Mouse (Mus musculus) intestine, postnatal 0 days (tissue): Measurements from ENCODE around the gene Paqr6. TPM values are rescaled to one million over a fixed set of nuclear protein-coding genes. Genes with fewer than 3 reads are reported as not detected.
"Not testable (repeated sequence)": the region's sequence is repeated elsewhere in the genome, so short reads cannot be mapped to it uniquely, and the experiment has no call there.

Source experiments
- ATAC-seq: fragments of 200-750 bp; cut with Nextera tagmentation; 2 replicates; pipeline ENCODE4 v1.8.0; 2017; ENCODE audit warnings: mild to moderate bottlenecking, moderate TSS enrichment, moderate library complexity
- H3K27ac ChIP-seq: fragments of 300-500 bp; sonication (generic); 2 replicates; pipeline ENCODE4 v1.5.1; 2014; ENCODE audit warnings: mild to moderate bottlenecking, low read depth, low read length, moderate library complexity
- H3K27me3 ChIP-seq: fragments of 300-500 bp; sonication (generic); replicated peaks from 2 replicates; pipeline ENCODE4 v1.6.1; 2014; ENCODE audit warnings: low read length, mixed read lengths; ENCODE audit not compliant: control insufficient read depth, insufficient read depth
- H3K36me3 ChIP-seq: fragments of 300-500 bp; sonication (generic); 2 replicates; pipeline ENCODE4 v1.6.1; 2014; ENCODE audit warnings: mild to moderate bottlenecking, moderate library complexity; ENCODE audit not compliant: control insufficient read depth, insufficient read depth
- H3K4me1 ChIP-seq: fragments of 300-500 bp; sonication (generic); replicated peaks from 2 replicates; pipeline ENCODE4 v1.6.1; 2014; ENCODE audit warnings: antibody characterized with exemption, low read length, mixed read lengths; ENCODE audit not compliant: control insufficient read depth, insufficient read depth
- H3K4me2 ChIP-seq: fragments of 300-500 bp; sonication (generic); replicated peaks from 2 replicates; pipeline ENCODE4 v1.6.1; 2014; ENCODE audit warnings: low read depth, mild to moderate bottlenecking, moderate library complexity
- H3K4me3 ChIP-seq: fragments of 300-500 bp; sonication (generic); 2 replicates; pipeline ENCODE4 v1.5.1; 2014; ENCODE audit warnings: low read depth, low read length
- H3K9ac ChIP-seq: fragments of 300-500 bp; sonication (generic); 2 replicates; pipeline ENCODE4 v1.6.1; 2014; ENCODE audit warnings: mild to moderate bottlenecking, low read depth, low read length
- H3K9me3 ChIP-seq: fragments of 300-500 bp; sonication (generic); 2 replicates; pipeline ENCODE4 v1.6.1; 2016; ENCODE audit warnings: mixed run types; ENCODE audit not compliant: control insufficient read depth
- CTCF ChIP-seq: sonication (generic); IDR thresholded peaks from 2 replicates; pipeline ENCODE4 v1.5.1; 2016; ENCODE audit warnings: low read depth, mild to moderate bottlenecking, control low read depth, antibody characterized with exemption, moderate library complexity
- WGBS: fragments of 180-500 bp; shearing (Covaris S2); extraction: QIAGEN DNeasy Blood & Tissue Kit; methylation state at CpG from one replicate; pipeline ENCODE4 v1.1.7; 2014; 5-methylcytosine and 5-hydroxymethylcytosine counted together
- polyA plus RNA-seq: library from polyadenylated mRNA; unstranded; fragments of >200 nt; fragmentation: Nextera tagmentation; extraction: Ambion mirVana; gene quantifications from 2 replicates; pipeline ENCODE4 v1.2.1, GENCODE M21; 2015

The Paqr6 gene
- polyA plus RNA-seq, 1 experiment from 2014 or later = 2.3 TPM

DNA sequence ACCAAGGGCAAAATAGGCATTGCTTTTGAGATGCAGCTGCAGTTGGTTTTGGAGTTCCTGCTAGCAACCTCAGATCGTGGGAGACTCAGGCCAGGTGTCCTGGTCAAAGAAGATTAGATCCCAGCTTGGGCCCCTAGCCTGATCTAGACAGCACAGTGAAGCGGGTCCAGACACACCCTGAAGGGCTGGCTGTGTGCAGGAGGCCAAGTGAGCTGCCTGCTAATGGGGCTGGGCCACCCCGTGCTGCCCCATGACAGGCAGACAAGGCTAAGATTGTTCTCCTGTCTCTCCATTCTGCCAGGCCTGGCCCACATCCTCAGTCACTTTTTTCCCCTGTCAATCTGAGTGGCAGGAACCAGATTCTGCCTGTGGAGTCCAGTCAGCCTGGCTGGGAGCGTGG, 684 bp upstream of the Paqr6 start:
- H3K27ac ChIP-seq = no peak overlapping the region
- 0 out of 2 replicates have a peak, but pooled peaks have one; percentile 31 for ATAC-seq

DNA sequence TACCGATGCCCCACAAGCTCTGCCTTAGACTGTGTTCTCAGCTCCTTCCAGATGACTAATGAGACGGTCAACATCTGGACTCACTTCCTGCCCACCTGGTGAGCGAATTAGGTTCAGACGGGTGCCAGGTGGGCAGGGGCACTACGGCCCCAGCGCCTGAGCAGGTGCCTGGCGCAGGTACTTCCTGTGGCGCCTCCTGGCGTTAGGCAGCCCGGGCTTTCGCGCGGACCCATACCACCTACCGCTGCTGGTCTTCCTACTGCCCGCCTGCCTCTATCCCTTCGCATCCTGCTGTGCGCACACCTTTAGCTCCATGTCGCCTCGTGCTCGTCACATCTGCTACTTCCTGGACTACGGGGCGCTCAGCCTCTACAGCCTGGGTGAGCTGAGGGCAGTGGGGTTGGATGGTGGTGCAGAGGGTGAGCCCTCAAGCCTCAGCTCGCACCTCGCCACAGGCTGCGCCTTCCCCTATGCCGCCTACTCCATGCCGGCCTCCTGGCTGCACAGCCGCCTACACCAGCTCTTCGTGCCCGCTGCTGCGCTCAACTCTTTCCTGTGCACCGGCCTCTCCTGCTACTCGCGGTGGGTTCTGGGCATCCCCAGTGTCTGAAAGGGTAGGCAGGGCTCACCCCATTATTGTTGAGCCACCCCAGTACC, 1.4 kb downstream of the Paqr6 start:
- 51% methylated on average over 34 of the region's 34 CpGs for WGBS
- no peak overlapping the region for H3K9ac ChIP-seq
- H3K4me1 ChIP-seq = no peaks in the 10 kb centered on the region
- H3K36me3 ChIP-seq = peaks cover 18% of the 10 kb centered on the region
- peaks cover 21% of the 10 kb centered on the region for H3K27me3 ChIP-seq
- no peak overlapping the region for H3K4me3 ChIP-seq
- H3K4me2 ChIP-seq = no peak overlapping the region
- no peak overlapping the region for H3K27ac ChIP-seq
- TF ChIP-seq CTCF = peak; percentile 12; the same call in 1 of the 2 replicates
- no peak for ATAC-seq
- H3K9me3 ChIP-seq = 0 out of 2 replicates have a peak, but pooled peaks cover 5% of the 10 kb centered on the region

More for the DNA sequence above, 684 bp upstream of the Paqr6 start:
- no peak for TF ChIP-seq CTCF
- Histone ChIP-seq H3K27me3 (peaks cover 21% of the 10 kb centered on the region), H3K4me3 (no peak overlapping the region), H3K9ac (no peak overlapping the region), H3K4me1 (no peaks in the 10 kb centered on the region), H3K36me3 (peaks cover 40% of the 10 kb centered on the region), H3K4me2 (no peak overlapping the region), H3K9me3 (no peaks in the 10 kb centered on the region)
- WGBS = 30% methylated on average over 4 of the region's 4 CpGs

DNA sequence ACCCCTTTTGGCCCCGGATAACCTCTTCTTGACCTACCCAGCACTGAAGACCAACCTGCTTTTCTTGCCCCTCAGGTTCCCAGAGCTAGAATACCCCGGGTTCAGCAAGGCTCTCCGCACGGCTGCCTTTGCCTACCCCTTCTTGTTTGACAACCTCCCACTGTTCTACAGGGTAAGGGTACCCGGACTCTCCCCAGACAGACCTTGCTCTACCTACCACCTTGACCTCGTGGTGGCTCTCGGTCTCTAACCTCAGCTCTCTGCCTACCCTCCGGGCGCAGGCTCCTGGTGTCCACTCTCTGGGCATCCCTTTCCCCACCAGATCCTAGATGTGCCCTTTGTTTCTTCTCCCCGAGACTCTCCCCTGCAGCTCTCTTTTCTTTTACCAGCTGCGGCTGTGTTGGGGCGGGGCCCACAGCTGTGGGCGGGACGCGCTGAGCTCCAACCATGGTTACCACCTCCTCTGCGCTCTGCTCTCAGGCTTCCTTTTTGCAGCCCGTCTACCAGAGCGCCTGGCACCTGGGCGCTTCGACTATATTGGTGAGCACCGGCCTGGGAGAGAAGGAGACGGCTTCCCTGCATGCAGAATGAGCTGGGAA, 2.5 kb downstream of the Paqr6 start:
- H3K4me3 ChIP-seq, H3K27ac ChIP-seq, H3K4me1 ChIP-seq, H3K9ac ChIP-seq, H3K9me3 ChIP-seq, H3K36me3 ChIP-seq: not testable (repeated sequence)
- Histone ChIP-seq H3K4me2 (peak overlapping the region; percentile 48), H3K27me3 (peaks cover 21% of the 10 kb centered on the region)
- peak; percentile 56 for ATAC-seq
- 6% methylated on average over 19 of the region's 22 CpGs for WGBS

DNA sequence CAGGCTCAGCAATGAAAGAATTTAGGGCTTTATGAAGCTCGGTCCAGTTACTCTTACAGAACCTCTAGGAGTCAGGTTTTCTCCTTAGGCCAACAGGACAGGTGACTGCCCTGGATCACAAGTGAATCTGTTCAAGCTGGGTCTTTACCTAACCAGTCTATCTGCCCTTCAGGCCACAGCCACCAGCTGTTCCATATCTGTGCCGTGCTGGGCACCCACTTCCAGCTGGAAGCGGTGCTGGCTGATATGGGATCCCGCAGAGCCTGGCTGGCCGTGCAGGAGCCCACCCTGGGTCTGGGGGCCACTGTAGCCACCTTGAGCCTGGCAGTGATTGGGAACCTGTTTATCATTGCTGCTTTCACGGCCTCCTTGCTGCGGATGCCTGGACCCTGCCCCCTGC, 3.1 kb downstream of the Paqr6 start:
- not testable (repeated sequence) for H3K4me3 ChIP-seq, H3K9ac ChIP-seq, H3K4me1 ChIP-seq, H3K27ac ChIP-seq, ATAC-seq, H3K36me3 ChIP-seq, H3K9me3 ChIP-seq
- peaks cover 21% of the 10 kb centered on the region for H3K27me3 ChIP-seq
- H3K4me2 ChIP-seq = peak overlapping the region; percentile 48; the same call in 1 of the 2 replicates
- 42% methylated on average over 3 of the region's 7 CpGs for whole genome bisulfite sequencing

DNA sequence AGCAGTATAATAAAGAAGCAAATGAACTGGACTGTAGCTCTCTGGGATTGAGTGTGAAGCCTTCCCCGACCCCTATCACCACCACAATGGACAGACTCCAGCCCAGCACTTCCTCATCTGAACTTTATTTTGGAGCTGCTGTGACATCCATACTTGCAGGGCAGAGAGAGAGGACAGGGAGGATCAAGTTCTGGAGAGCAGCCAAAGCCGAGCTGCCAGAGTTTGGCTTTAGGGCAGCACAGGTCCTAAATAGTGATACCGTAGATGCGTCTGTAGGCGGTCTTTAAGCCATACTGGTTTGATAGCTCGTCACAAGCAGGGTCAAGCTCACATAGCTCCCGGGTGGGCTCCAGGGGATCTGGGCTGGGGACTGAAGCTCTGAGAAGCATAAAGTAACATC, 4.1 kb downstream of the Paqr6 start:
- 87% methylated on average over 7 of the region's 7 CpGs for WGBS
- H3K4me1 ChIP-seq, H3K36me3 ChIP-seq, H3K9ac ChIP-seq, H3K4me3 ChIP-seq, H3K9me3 ChIP-seq, ATAC-seq, H3K4me2 ChIP-seq, H3K27ac ChIP-seq: not testable (repeated sequence)
- H3K27me3 ChIP-seq = peaks cover 21% of the 10 kb centered on the region

DNA sequence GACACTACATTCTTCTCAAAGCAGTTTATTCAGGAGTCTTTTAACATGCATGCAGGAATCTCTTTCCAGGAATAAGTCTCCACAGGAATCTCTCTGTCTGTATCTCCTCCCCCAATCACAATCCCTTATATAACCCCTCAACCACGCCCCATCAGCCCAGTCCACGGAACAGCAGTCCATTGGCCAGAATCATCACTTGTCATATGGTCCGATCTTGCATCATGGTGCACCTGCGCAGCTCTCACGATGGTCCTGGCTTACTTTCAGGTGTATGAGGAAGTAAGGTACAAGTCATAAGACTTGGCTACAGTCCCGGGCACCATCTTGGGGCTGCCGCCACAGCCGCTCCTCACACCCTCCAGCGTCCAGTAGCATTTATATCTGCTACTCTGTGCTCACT, 8.3 kb downstream of the Paqr6 start, which contains the start of gene Bglap3:
Gene Bglap3 (minus strand): TSS at position 101 of the 400 bp plus-strand sequence.
- not testable (repeated sequence) for H3K4me2 ChIP-seq, H3K36me3 ChIP-seq, H3K9me3 ChIP-seq, H3K4me3 ChIP-seq, H3K9ac ChIP-seq, H3K27me3 ChIP-seq, ATAC-seq, H3K4me1 ChIP-seq, H3K27ac ChIP-seq
- 88% methylated on average over 9 of the region's 9 CpGs for WGBS

DNA sequence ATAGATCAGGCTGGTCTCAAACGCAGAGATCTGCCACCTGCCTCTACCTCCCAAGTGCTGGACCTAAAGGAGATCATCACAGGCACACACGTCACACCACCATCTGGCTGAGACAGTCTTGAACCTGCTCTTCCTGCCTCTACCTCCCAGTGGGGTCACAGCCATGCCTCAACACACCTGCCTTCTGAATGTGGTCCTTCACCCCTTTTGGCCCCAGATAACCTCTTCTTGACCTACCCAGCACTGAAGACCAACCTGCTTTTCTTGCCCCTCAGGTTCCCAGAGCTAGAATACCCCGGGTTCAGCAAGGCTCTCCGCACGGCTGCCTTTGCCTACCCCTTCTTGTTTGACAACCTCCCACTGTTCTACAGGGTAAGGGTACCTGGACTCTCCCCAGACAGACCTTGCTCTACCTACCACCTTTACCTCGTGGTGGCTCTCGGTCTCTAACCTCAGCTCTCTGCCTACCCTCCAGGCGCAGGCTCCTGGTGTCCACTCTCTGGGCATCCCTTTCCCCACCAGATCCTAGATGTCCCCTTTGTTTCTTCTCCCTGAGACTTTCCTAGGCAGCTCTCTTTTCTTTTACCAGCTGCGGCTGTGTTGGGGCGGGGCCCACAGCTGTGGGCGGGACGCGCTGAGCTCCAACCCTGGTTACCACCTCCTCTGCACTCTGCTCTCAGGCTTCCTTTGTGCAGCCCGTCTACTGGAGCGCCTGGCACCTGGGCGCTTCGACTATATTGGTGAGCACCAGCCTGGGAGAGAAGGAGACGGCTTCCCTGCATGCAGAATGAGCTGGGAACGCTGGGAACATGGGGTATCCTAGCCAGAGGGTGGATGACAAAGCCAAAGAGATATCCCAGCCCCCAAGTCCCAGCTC, 11.6 kb downstream of the Paqr6 start:
- H3K36me3 ChIP-seq, H3K9me3 ChIP-seq, H3K9ac ChIP-seq, H3K27me3 ChIP-seq, H3K27ac ChIP-seq, H3K4me3 ChIP-seq, H3K4me1 ChIP-seq: not testable (repeated sequence)
- WGBS = 10% methylated on average over 16 of the region's 19 CpGs
- ATAC-seq = peak; percentile 77
- H3K4me2 ChIP-seq = peak overlapping the region; percentile 44

DNA sequence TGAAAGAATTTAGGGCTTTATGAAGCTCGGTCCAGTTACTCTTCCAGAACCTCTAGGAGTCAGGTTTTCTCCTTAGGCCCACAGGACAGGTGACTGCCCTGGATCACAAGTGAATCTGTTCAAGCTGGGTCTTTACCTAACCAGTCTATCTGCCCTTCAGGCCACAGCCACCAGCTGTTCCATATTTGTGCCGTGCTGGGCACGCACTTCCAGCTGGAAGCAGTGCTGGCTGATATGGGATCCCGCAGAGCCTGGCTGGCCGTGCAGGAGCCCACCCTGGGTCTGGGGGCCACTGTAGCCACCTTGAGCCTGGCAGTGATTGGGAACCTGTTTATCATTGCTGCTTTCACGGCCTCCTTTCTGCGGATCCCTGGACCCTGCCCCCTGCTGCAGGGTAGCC, 12.3 kb downstream of the Paqr6 start:
- not testable (repeated sequence) for H3K36me3 ChIP-seq, H3K9me3 ChIP-seq, H3K9ac ChIP-seq, H3K4me1 ChIP-seq, H3K4me3 ChIP-seq, H3K27me3 ChIP-seq, H3K27ac ChIP-seq
- 42% methylated on average over 4 of the region's 7 CpGs for WGBS
- ATAC-seq = 0 out of 2 replicates have a peak, but pooled peaks have one; percentile 2
- peak overlapping the region; percentile 44; the same call in 1 of the 2 replicates for H3K4me2 ChIP-seq

DNA sequence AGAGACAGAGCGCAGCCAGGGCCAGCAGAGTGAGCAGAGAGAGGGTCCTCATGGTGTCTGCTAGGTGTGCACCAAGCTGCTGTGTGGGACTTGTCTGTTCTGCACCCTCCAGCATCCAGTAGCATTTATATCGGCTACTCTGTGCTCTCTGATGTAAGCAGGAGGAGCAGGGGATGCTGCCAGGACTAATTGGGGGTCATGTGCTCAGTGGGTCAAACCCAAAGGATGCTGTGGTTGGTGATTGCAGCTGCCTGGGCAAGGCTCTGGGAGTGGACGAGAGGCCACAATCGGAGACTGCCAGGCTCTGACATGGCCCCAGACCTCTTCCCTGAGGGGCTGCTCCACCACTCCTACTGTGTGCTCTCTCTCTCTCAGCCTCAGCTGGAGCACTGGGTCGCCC, 14.2 kb downstream of the Paqr6 start, which contains the start of gene Bglap2:
Gene Bglap2 (minus strand): TSS at position 101 of the 400 bp plus-strand sequence.
- H3K27me3 ChIP-seq, H3K9me3 ChIP-seq, H3K4me2 ChIP-seq, H3K4me1 ChIP-seq, H3K36me3 ChIP-seq, H3K9ac ChIP-seq, ATAC-seq, H3K27ac ChIP-seq, H3K4me3 ChIP-seq: not testable (repeated sequence)
- 77% methylated on average over 4 of the region's 5 CpGs for whole genome bisulfite sequencing
